Mouse (Mus musculus) retina, embryonic 14.5 days (tissue): ENCODE data around the gene Tut4.

Source experiments
- DNase-seq: peaks from one replicate; pipeline ENCODE4 v3.0.0-alpha.2; 2015; ENCODE audit warnings: low spot score

Gene Tut4

GRCm38 (mm10) chr4:108503023-108503422, 43.8 kb downstream of the Tut4 start:
- no peak for DNase-seq

DNA sequence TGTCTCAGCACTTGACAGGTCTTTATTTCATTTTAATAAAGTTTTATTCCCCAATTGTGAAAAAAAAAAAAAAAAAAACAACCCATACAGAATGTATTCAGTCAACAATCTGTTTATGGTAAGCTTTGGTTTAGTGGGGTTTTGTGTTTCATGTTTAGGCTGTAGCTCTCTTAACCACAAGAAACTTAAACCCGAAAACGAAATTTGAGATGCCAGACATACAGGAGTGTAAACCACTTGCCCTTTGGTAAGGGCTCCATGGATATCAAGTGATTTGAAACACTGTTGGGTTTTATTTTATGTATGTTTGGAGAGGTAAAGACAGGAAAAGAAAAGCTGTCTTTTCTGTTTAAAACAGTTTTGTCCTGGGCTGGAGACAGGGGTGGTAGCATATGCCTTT, 80.5 kb downstream of the Tut4 start:
- no peak for DNase-seq

DNA sequence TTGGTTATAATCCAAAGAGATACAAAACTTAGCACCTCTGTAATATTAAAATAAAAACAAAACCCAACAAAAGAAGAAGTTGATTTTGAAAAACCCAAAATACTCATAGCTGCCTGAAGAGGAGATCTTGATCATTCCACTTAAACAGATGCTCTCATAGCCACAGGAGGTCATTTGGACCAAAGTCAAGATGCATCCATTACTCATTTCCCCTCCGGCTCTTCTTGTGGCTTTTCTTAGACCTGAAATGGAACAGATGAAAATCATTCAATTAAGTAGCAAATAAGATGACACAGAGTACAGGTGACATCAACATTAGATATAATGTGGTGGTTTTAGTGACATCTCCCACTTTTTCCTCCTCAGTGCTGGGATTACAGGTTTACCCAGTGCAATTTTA, 105.8 kb downstream of the Tut4 start:
- DNase-seq, result no peak

DNA sequence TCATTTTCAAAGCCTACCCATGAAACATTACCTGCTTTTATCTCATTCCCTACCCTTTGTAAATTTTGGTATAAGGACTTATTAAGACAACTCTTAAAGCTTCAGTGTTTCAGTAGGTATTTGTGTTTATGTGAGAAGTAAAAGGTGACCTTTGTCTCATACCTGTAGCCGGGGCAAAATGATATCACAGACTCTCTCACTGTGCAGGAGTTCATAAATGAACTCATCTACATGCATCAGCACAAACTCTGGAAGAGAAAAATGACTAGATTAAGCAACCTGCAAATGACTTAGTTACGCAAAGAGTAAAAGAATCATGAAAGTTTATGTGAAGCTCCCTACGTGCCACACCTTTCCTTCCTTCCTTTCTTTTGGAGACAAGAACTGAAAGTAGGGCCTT, 113.4 kb downstream of the Tut4 start:
- DNase-seq, result no peak

- peak; percentile 100 for DNase-seq
Measured at GRCm38 (mm10) chr4:108578840-108579742, 119.9 kb downstream of the Tut4 start, which contains the start of the genes Prpf38a and Orc1. Gene Prpf38a (minus strand): TSS chr4:108579336. Gene Orc1 (plus strand): TSS chr4:108579423.

DNA sequence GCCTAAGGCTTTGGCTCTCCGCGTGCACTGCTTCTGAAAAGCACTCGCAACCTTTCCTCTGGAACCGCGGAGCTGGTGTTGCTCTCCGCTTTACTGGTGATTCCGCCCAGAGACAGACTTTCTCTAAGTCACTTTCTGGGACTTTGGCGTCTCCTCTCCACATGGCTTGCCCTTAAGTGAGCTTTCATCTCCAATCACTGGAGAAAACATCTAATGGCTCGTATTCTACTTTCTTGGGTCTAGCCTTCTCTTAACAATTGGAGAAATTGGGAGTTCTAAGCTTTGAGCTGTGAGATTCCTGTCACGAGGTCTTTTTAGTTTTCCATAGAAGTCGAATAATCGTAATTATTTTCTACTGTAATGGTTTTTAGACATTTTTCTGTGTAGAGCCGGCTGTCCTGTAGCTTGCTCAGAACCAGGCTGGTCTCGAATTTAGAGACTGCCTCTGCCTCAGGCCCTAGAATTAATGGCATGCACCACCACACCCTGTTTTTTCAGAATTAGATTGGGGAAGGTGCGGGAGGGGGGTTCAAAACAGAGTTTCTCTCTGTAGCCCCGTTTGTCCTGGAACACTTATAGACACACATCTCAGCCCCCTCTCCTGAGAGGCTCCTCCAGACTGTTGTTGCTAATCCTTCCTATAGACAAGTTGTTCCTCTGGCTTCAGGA, 120.7 kb downstream of the Tut4 start:
- no peak for DNase-seq

DNA sequence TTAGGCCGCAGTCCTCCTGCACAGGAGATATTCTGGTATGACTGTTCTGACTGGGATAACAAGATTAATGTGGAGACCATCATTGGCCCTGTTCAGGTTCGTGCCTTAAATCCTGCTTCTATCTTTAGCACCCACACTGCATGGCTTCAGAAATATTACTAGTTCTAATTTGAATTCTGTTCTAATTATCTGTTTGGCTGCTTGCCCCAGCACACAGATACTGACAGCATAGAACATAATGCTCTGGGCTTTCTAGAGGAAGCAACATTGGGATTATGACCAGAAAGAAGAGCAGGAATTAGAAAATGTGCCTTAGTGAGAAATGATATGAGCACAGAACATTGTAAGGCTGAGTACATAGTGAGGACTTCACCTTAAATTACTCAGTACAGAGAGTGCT, 134.2 kb downstream of the Tut4 start:
- DNase-seq, result no peak

GRCm38 (mm10) chr4:108595785-108596184, 136.6 kb downstream of the Tut4 start:
- no peak for DNase-seq

- no peak for DNase-seq
Measured at GRCm38 (mm10) chr4:108598306-108598705, 139.1 kb downstream of the Tut4 start.

GRCm38 (mm10) chr4:108601870-108602269, 142.6 kb downstream of the Tut4 start:
- no peak for DNase-seq

- no peak for DNase-seq
Measured at GRCm38 (mm10) chr4:108608651-108609050, 149.4 kb downstream of the Tut4 start.
